Mouse (Mus musculus) lung, postnatal 0 days (tissue): Measurements from ENCODE around the gene Slc25a29. TPM values are rescaled to one million over a fixed set of nuclear protein-coding genes. Genes with fewer than 3 reads are reported as not detected.
A peak's percentile ranks its signal among the peaks of the same experiment; 100 is the strongest.
"Not testable (repeated sequence)": the region's sequence is repeated elsewhere in the genome, so short reads cannot be mapped to it uniquely, and the experiment has no call there.

Source experiments
- ATAC-seq: fragments of 200-750 bp; cut with Nextera tagmentation; 2 replicates; pipeline ENCODE4 v1.8.0; 2017; ENCODE audit warnings: moderate library complexity
- DNase-seq: peaks from one replicate; pipeline ENCODE4 v3.0.0-alpha.2; 2016; ENCODE audit warnings: low spot score
- H3K27ac ChIP-seq: fragments of 300-500 bp; sonication (generic); 2 replicates; pipeline ENCODE4 v1.5.1; 2014; ENCODE audit warnings: antibody characterized with exemption, mild to moderate bottlenecking, low read length, mixed read lengths
- H3K27me3 ChIP-seq: fragments of 300-500 bp; sonication (generic); replicated peaks from 2 replicates; pipeline ENCODE4 v1.6.1; 2014; ENCODE audit warnings: low read length, mixed read lengths; ENCODE audit not compliant: insufficient read depth
- H3K36me3 ChIP-seq: fragments of 300-500 bp; sonication (generic); 2 replicates; pipeline ENCODE4 v1.6.1; 2014; ENCODE audit warnings: low read length, mixed read lengths; ENCODE audit not compliant: insufficient read depth
- H3K4me1 ChIP-seq: fragments of 300-500 bp; sonication (generic); 2 replicates; pipeline ENCODE4 v1.6.1; 2014; ENCODE audit warnings: antibody characterized with exemption, low read depth, low read length, mixed read lengths; ENCODE audit not compliant: insufficient read depth
- H3K4me2 ChIP-seq: fragments of 300-500 bp; sonication (generic); replicated peaks from 2 replicates; pipeline ENCODE4 v1.6.1; 2014; ENCODE audit warnings: low read depth, mild to moderate bottlenecking, low read length, moderate library complexity, mixed read lengths
- H3K4me3 ChIP-seq: fragments of 300-500 bp; sonication (generic); 2 replicates; pipeline ENCODE4 v1.5.1; 2014; ENCODE audit warnings: low read depth, low read length
- H3K9ac ChIP-seq: fragments of 300-500 bp; sonication (generic); replicated peaks from 2 replicates; pipeline ENCODE4 v1.6.1; 2014; ENCODE audit warnings: low read depth, mild to moderate bottlenecking
- H3K9me3 ChIP-seq: fragments of 300-500 bp; sonication (generic); 2 replicates; pipeline ENCODE4 v1.6.1; 2016; ENCODE audit warnings: low read length, mixed read lengths
- CTCF ChIP-seq: IDR thresholded peaks from 2 replicates; pipeline ENCODE4 v1.5.1; 2016; ENCODE audit warnings: antibody characterized with exemption, mild to moderate bottlenecking
- EP300 ChIP-seq: IDR thresholded peaks from 2 replicates; pipeline ENCODE4 v1.6.1; 2016; ENCODE audit warnings: antibody characterized with exemption, mild to moderate bottlenecking, control low read depth
- WGBS: fragments of 180-500 bp; shearing (Covaris S2); extraction: QIAGEN DNeasy Blood & Tissue Kit; methylation state at CpG from one replicate; pipeline ENCODE4 v1.1.7; 2014; 5-methylcytosine and 5-hydroxymethylcytosine counted together
- polyA plus RNA-seq: library from polyadenylated mRNA; unstranded; fragments of >200 nt; fragmentation: Nextera tagmentation; extraction: Ambion mirVana; gene quantifications from 2 replicates; pipeline ENCODE4 v1.2.1, GENCODE M21; 2015

The Slc25a29 gene
- polyA plus RNA-seq, 1 experiment from 2014 or later = 19.7 TPM

- H3K4me2 ChIP-seq = no peak overlapping the region
- TF ChIP-seq CTCF (no peak), EP300 (no peak)
- H3K27ac ChIP-seq = no peak overlapping the region
- peaks cover 8% of the 10 kb centered on the region; the same call in 1 of the 2 replicates for H3K4me1 ChIP-seq
- ATAC-seq (no peak), DNase-seq (no peak)
- WGBS = 88% methylated on average over 10 of the region's 10 CpGs
- no peak overlapping the region for H3K4me3 ChIP-seq
- H3K36me3 ChIP-seq = 0 out of 2 replicates have a peak, but pooled peaks cover 3% of the 10 kb centered on the region
- no peaks in the 10 kb centered on the region for H3K27me3 ChIP-seq
- H3K9me3 ChIP-seq = no peaks in the 10 kb centered on the region
- no peak overlapping the region for H3K9ac ChIP-seq
These were observed 19.4 kb upstream of the Slc25a29 start for GRCm38 (mm10) chr12:108855081-108855480.

- no peaks in the 10 kb centered on the region for H3K9me3 ChIP-seq
- H3K4me2 ChIP-seq = no peak overlapping the region
- TF ChIP-seq EP300 (no peak), CTCF (no peak)
- H3K9ac ChIP-seq = no peak overlapping the region
- H3K27ac ChIP-seq = no peak overlapping the region
- no peak overlapping the region for H3K4me3 ChIP-seq
- peaks cover 5% of the 10 kb centered on the region; the same call in 1 of the 2 replicates for H3K4me1 ChIP-seq
- DNase-seq (no peak), ATAC-seq (no peak)
- WGBS = 88% methylated on average over 8 of the region's 8 CpGs
- H3K36me3 ChIP-seq = no peaks in the 10 kb centered on the region
- no peaks in the 10 kb centered on the region for H3K27me3 ChIP-seq
These were observed 17.1 kb upstream of the Slc25a29 start for GRCm38 (mm10) chr12:108852822-108853221.

GRCm38 (mm10) chr12:108850886-108851285, 15.2 kb upstream of the Slc25a29 start:
- Histone ChIP-seq H3K9me3 (no peaks in the 10 kb centered on the region), H3K4me1 (peaks cover 5% of the 10 kb centered on the region; the same call in 1 of the 2 replicates), H3K4me3 (no peak overlapping the region), H3K36me3 (no peaks in the 10 kb centered on the region), H3K4me2 (no peak overlapping the region), H3K27me3 (no peaks in the 10 kb centered on the region), H3K27ac (no peak overlapping the region), H3K9ac (no peak overlapping the region)
- 78% methylated on average over 8 of the region's 8 CpGs for WGBS
- ATAC-seq (no peak), DNase-seq (no peak)
- TF ChIP-seq CTCF = no peak
- TF ChIP-seq EP300 = no peak

- no peak overlapping the region for H3K4me2 ChIP-seq
- no peak overlapping the region for H3K9ac ChIP-seq
- H3K9me3 ChIP-seq = no peaks in the 10 kb centered on the region
- H3K36me3 ChIP-seq = no peaks in the 10 kb centered on the region
- no peak overlapping the region for H3K4me3 ChIP-seq
- DNase-seq (peak; percentile 60), ATAC-seq (peak; percentile 63)
- H3K27me3 ChIP-seq = no peaks in the 10 kb centered on the region
- peaks cover 5% of the 10 kb centered on the region; the same call in 1 of the 2 replicates for H3K4me1 ChIP-seq
- H3K27ac ChIP-seq = peak overlapping the region; percentile 38; the same call in 1 of the 2 replicates
- 39% methylated on average over 8 of the region's 8 CpGs for WGBS
- TF ChIP-seq EP300 (no peak), CTCF (no peak)
These were observed 14.4 kb upstream of the Slc25a29 start for GRCm38 (mm10) chr12:108850129-108850528.

- ATAC-seq (peak; percentile 55), DNase-seq (peak; percentile 55)
- Histone ChIP-seq H3K9me3 (no peaks in the 10 kb centered on the region), H3K27me3 (no peaks in the 10 kb centered on the region), H3K9ac (no peak overlapping the region), H3K4me2 (no peak overlapping the region), H3K36me3 (no peaks in the 10 kb centered on the region), H3K4me3 (no peak overlapping the region), H3K4me1 (peaks cover 5% of the 10 kb centered on the region; the same call in 1 of the 2 replicates), H3K27ac (peak overlapping the region; percentile 38; the same call in 1 of the 2 replicates)
- 58% methylated on average over 4 of the region's 4 CpGs for WGBS
- no peak for TF ChIP-seq CTCF
- no peak for TF ChIP-seq EP300
These were observed 13.9 kb upstream of the Slc25a29 start for GRCm38 (mm10) chr12:108849488-108850022.

- H3K9ac ChIP-seq, DNase-seq, H3K9me3 ChIP-seq, H3K4me1 ChIP-seq, ATAC-seq, H3K4me2 ChIP-seq, H3K27me3 ChIP-seq, H3K36me3 ChIP-seq, H3K27ac ChIP-seq, H3K4me3 ChIP-seq: not testable (repeated sequence)
- peak; percentile 79 for TF ChIP-seq CTCF
- WGBS = 83% methylated on average over 3 of the region's 3 CpGs
These were observed 12.3 kb upstream of the Slc25a29 start for GRCm38 (mm10) chr12:108848033-108848432.

- no peaks in the 10 kb centered on the region for H3K36me3 ChIP-seq
- ATAC-seq (no peak), DNase-seq (no peak)
- no peaks in the 10 kb centered on the region for H3K27me3 ChIP-seq
- peaks cover 14% of the 10 kb centered on the region; the same call in 1 of the 2 replicates for H3K4me1 ChIP-seq
- H3K27ac ChIP-seq = peak overlapping the region; percentile 81
- no peaks in the 10 kb centered on the region for H3K9me3 ChIP-seq
- H3K4me2 ChIP-seq = no peak overlapping the region
- no peak overlapping the region for H3K9ac ChIP-seq
- 76% methylated on average over 7 of the region's 7 CpGs for WGBS
- no peak for TF ChIP-seq EP300
- H3K4me3 ChIP-seq = no peak overlapping the region
These were observed 7.0 kb upstream of the Slc25a29 start for GRCm38 (mm10) chr12:108842663-108843062.
